Mouse (Mus musculus) cerebellum, adult 2 months (tissue): ENCODE data around the gene Naip5.
"Not testable (repeated sequence)": the region's sequence is repeated elsewhere in the genome, so short reads cannot be mapped to it uniquely, and the experiment has no call there.

Source experiments
- CTCF ChIP-seq: fragments of 200-500 bp; IDR thresholded peaks from 2 replicates; pipeline ENCODE4 v1.5.1; 2011; ENCODE audit warnings: low read depth, mild to moderate bottlenecking, control low read depth, low read length, moderate library complexity, borderline replicate concordance; ENCODE audit not compliant: insufficient read depth
- POLR2A ChIP-seq: fragments of 200-500 bp; IDR thresholded peaks from 2 replicates; pipeline ENCODE4 v1.6.1; 2011; ENCODE audit warnings: low read length, control low read depth, borderline replicate concordance; ENCODE audit not compliant: insufficient read depth

DNA sequence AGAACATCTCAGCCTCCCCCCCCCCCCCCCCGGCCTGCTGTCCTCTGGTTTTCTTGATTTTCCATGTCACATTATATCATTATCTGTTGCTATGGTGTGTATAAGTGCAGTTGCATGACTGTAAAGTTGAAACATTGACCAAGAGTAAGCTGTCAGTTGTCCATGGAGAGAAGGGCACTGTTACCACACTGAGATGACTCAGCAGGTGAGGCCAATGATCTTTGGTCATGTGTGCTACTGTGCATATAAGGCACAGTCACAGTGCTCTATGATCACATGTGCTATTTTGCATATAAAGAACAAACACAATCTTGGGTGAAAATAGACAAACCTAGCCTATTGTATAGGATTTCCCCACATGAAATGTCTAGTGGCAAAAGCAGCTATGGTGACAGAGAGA lies 32.4 kb downstream of the Naip5 start:
- not testable (repeated sequence) for TF ChIP-seq CTCF, POLR2A
